Mouse (Mus musculus): ENCODE measurements at regions not wholly inside any gene's neighbourhood (a gene's known extent, or its start where the extent isn't known, plus 50 kb on each side); places are given as distances from the start of the nearest gene placed in this dataset.

DNA sequence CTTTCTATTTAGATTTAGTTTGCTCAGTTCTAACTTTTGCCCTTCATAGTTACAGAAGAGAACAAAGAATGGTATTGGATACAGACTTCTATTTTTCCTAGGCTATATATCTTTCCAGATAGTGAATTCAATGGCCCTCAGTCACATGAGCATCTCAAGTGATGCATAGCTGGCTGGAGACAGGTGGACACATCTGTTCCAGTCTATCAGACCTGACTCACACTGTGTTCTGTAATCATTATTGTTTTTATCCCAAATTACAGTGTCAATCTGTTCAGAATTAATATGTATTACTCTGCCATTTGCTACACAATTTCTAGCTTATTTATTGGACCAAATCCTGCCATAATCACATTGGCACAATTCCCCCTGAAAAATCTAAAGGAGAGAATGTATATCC, 298.0 kb upstream of the Foxg1 start:
- DNase-seq, result no peak

DNA sequence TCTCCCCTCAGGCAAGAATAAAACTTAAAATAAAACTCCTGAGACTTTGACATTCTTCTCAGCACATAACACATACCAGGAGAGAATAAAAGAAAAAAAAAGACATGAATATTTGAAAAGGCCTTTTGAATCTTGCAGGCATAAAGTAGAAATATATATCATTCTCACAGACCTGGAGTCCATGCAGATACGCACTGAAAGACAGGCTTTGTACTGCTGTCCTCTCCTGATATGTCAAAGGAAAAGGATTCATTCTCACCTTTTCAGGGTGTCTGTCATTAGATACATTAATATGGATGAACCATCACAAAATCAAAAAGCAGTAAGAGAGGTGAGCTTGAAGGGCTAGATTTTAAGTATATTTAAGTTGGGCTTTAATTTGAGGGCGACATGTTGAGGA, 296.4 kb upstream of the Foxg1 start:
- no peak for DNase-seq

DNA sequence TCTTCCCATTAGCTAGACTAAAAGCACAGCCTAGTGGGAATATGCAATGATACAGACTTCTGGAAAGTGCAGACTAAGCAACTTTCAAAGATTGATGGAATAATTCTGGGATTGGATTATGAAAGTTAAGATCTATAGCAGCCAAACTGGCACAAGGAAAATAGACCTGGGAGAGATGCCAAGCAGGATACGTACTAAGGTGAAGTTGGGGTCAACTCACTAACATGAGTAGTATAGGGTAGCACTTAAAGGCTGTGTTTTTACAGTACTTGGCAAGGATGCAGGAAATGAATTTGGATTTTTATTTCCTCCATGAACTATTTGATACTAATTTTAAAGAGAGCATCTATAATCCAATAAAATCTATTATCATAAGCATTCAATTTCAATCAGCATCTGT, 292.3 kb upstream of the Foxg1 start:
- no peak for DNase-seq

DNA sequence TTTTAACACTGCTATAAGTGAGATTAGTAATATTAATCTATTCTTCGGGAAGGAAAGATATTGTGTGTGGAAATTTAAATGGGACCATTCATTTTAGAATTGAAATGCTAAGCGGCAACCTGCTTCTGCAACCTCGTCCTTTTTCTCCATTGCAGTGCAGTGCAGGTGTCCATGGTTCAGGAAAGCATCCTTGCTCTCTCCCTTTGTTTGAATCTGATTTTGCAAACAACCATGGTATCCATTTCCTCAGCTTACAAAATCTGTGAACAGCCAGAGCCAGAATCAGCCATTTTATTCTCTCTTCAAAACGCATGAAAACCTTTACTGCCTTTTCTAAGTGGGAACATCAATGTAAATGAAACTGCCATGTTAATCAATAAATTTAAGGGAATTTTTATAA, 276.5 kb upstream of the Foxg1 start:
- no peak for DNase-seq

DNA sequence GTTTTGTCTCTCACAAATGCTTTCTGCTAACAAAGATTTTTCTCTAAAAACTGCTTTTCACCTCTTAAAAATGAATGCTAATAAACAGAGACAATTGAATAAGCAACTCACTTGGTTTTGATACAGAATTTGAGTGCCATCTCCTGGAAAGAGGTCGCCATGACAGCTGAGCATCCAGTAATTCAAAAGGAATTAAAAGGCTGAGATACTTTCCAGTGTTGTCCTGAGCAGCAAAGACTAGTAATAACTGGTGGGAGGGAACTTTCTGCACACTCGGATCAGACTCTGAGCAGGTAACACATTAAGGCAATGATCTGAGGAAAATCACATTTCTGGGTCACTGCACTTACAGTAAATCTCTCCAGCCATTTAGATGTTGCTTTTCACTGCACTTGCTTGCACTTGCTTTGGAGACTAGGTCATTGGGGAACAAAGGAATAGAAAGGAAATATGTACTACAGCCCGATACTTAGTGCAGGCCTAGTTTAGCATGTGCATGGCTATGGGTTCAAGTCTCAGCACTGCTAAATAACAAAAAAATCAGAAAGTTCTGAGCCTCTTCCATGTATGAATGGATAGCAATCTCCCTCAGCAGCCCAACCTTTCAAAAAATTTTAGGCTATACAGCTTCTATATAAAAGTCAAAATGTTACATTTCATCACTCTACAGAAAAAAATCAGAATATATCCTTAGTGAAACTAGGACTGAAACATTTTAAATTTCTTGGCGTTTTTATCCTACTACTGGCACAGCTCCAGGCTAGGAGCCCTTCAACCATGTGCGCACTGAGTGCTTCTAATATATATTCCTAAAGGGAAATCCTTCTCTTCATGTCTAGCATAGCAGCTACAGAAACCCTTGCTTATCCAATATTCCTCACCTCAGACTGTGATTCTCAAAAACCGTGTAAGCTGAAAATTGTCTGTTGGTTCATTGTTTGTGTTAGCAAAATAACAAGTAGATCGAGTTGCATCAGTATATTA, 275.8 kb upstream of the Foxg1 start:
- DNase-seq, result peak in 1 of 2 experiments; percentile 33

DNA sequence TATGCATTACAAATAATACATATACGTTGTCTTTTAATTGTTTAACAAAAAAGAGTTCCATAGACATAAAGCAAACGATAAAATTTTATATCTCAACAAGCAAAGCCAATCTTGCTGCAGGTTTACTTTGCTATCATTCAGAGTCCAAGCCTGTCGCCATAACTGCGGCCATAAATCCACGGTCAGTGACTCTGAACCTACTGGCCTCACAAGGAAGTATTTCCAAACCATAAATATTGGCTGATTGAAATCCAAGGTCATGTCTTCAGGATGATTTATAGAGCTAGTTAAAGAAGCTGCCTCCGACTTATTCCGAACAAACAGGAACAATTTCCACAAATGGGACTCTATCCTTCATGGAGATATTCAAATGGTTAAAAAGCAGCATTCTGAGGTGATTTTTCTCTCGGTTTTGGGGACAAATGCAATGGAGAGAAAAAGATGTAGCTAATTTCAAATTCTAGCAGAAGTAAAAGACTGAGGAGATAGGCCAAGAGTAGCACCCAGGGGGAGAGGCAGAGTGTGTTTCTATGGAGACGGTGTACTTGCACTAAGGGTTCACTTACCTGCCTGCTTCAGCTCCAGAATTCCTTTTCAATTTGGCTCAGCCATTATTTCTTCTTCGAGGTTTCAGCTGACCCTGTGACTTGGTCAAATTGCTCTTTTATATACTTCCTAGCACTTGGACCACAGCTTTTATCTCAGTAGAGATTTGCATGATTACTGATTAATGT, 274.9 kb upstream of the Foxg1 start:
- no peak for DNase-seq

DNA sequence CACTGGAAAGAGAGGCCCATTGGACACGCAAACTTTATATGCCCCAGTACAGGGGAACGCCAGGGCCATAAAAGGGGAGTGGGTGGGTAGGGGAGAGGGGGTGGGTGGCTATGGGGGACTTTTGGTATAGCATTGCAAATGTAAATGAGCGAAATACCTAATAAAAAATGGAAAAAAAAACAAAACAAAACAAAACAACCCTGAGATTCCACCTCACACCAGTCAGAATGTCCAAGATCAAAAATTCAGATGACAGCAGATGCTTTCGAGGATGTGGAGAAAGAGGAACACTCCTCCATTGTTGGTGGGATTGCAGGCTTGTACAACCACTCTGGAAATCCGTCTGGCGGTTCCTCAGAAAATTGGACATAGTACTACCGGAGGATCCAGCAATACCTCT, 251.4 kb upstream of the Foxg1 start:
- DNase-seq, result peak in 1 of 2 experiments; percentile 32

DNA sequence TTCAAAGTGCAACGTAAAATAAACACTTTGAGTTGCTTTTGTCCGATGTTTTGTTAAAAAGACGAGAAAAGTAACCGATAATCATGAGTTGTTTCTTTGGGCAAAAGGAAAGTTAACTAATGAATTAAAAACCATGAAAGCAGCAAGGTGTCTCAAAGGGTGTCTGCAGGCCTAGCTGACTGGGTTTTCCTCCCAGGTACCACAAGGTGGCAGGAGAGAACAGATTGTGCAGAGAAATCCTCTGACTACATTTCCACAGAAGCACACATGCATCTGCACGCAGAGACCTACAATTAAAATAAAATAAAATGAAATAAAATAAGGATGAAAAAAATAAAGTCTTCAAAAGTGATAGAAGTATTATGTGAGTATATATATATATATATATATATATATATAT, 212.4 kb upstream of the Foxg1 start:
- DNase-seq, result peak; percentile 13 to 35

DNA sequence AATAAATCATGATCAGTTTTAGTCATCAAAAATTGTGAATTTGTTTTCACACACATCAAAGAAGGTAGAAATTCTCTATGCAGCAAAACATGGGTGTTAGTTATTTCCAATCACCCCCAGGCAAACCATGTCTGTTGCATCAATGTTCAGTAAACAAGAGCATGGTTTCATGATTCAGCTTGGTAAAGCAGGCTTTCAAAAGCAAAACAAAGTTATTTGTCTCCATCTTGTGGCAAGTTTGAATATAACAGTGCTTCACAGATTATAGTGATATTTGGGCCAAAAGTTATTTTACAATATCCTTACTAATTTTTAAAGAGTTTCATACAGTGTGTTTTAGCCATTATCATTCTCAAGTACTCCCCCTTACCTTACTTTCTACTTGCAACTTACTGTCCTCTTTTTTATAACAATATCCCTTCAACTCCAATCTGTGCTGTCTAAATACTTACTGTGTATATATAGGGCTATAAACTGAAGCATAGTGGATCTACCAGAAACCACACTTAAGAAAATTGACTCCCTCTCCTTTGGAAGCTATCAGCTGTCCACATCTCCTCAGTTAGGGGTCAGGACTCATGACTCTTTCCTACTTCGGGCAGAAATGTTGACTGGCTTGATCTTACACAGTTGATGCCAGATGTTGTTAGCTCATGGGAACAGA, 211.3 kb upstream of the Foxg1 start:
- peak in 1 of 2 experiments; percentile 1 for DNase-seq

DNA sequence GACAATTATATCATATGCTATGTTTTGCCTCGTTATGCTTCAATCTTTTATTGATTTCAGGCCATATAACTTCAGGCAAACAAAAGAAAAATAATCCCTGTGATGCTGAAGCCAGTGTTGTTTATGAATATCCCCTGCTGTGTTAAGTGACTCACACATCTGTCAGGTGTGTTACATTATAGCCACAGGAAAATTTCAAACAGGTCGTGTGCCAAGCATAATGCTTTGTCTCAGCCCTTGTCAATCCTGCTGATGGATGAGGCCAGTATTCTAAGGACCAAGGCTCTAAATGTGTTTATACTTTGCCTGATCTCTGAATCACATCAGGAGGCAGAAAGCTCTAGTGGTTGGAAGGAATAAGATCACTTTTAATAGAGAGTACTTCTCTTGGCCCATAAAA, 191.1 kb upstream of the Foxg1 start:
- DNase-seq, result no peak

DNA sequence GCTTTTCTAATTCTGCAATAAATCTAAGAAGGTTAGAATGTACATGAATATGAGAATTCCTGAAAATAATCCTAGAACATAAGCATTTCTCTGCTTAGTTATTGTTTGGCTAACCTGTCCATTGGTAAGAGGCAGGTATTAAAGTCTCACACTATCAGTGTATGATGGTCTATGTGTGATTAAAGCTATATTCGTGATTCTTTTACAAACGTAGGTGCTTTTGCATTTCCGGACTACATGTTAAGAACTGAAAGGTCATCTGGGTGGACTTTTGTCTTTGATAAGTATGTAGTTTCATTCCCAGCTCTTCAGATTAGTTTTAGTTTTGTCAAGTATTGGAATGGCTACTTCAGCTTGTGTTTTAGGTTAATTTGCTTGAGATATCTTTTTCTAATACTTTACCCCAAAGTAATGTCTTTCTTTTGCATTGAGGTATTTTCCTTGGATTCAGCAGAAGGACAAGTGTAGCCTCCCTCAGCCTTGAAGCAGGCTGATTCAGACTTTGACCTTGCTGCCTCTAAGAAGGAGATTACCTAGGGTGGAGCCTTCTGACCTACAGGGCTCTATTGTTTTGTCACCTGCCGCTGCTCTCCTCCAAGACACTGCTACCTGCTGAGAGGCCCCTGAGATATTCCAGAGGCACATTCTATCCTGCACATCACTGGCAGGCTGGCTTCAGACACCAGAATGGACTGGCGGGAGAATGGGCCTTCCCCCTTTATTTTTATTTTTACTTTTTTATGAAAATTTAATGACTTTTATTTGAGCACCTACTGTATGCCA, 148.7 kb upstream of the Foxg1 start:
- DNase-seq, result no peak

Measured in kidney, postnatal 36 days (tissue).